Mouse (Mus musculus) CH12.LX (cell line): Measurements from ENCODE around the gene Ucp2. TPM values are rescaled to one million over a fixed set of nuclear protein-coding genes. Genes with fewer than 3 reads are reported as not detected.

Experiments
- DNase-seq: peaks from one replicate; pipeline ENCODE4 v3.0.0-alpha.2; 2013; ENCODE audit errors: extremely low read depth
- H3K27ac ChIP-seq: 2 replicates; pipeline ENCODE4 v1.5.1; 2012; ENCODE audit warnings: low read depth, mild to moderate bottlenecking, control low read depth, moderate library complexity; ENCODE audit not compliant: insufficient read depth
- H3K27me3 ChIP-seq: replicated peaks from 2 replicates; pipeline ENCODE3; 2012; ENCODE audit warnings: inconsistent platforms
- H3K36me3 ChIP-seq, 2 experiments: replicated peaks in 1 of 2; 2 replicates each; pipeline versions ENCODE3 to v1.6.1; 2012; ENCODE audit warnings: inconsistent platforms in 1 of 2, low read length in 1 of 2, mild to moderate bottlenecking in 1 of 2, mixed read lengths in 1 of 2, moderate library complexity in 1 of 2; ENCODE audit not compliant: control insufficient read depth in 1 of 2, insufficient read depth in 1 of 2
- H3K4me1 ChIP-seq, 2 experiments: 2 replicates each; pipeline ENCODE4 v1.6.1; 2012; ENCODE audit warnings: inconsistent platforms in 1 of 2, moderate library complexity in 1 of 2; ENCODE audit not compliant: insufficient read depth in 2 of 2, control insufficient read depth in 1 of 2
- H3K4me2 ChIP-seq: 2 replicates; pipeline ENCODE4 v1.6.1; 2012; ENCODE audit warnings: low read depth, mild to moderate bottlenecking, control low read depth; ENCODE audit not compliant: poor library complexity, insufficient read depth, severe bottlenecking
- H3K4me3 ChIP-seq, 3 experiments: fragments of 150-350 bp in 1 of 3; sonication (generic) in 1 of 3; replicated peaks in 1 of 3; 2 replicates each; pipeline versions ENCODE3 to v1.5.1; 2011 to 2012; ENCODE audit warnings: low read depth in 2 of 3, low read length in 2 of 3, mild to moderate bottlenecking in 2 of 3, moderate library complexity in 2 of 3, control low read depth in 1 of 3, improper control_type of control experiment in 1 of 3, inconsistent platforms in 1 of 3, mixed read lengths in 1 of 3; ENCODE audit not compliant: poor library complexity in 1 of 3
- H3K79me2 ChIP-seq: replicated peaks from 2 replicates; pipeline ENCODE4 v1.6.1; 2012; ENCODE audit warnings: mild to moderate bottlenecking, moderate library complexity; ENCODE audit not compliant: control insufficient read depth, poor library complexity, insufficient read depth, severe bottlenecking; ENCODE audit errors: extremely low read depth
- H3K9ac ChIP-seq: 2 replicates; pipeline ENCODE4 v1.6.1; 2012; ENCODE audit warnings: low read depth, mild to moderate bottlenecking, control low read depth, moderate library complexity; ENCODE audit not compliant: insufficient read depth
- H3K9me3 ChIP-seq: replicated peaks from 2 replicates; pipeline ENCODE3; 2012; ENCODE audit warnings: low read length, inconsistent platforms, mixed read lengths
- BHLHE40 ChIP-seq: IDR thresholded peaks from 2 replicates; pipeline ENCODE4 v1.6.1; 2011; ENCODE audit warnings: mild to moderate bottlenecking, low read depth, low read length, improper control_type of control experiment
- CHD1 ChIP-seq: IDR thresholded peaks from 2 replicates; pipeline ENCODE4 v1.6.1; 2012; ENCODE audit warnings: low read depth, low read length, improper control_type of control experiment, inconsistent platforms
- E2F4 ChIP-seq: IDR thresholded peaks from 2 replicates; pipeline ENCODE4 v1.6.1; 2011; ENCODE audit warnings: low read depth, low read length, improper control_type of control experiment; ENCODE audit not compliant: insufficient replicate concordance
- ELF1 ChIP-seq: IDR thresholded peaks from 2 replicates; pipeline ENCODE4 v1.6.1; 2014; ENCODE audit warnings: low read depth, mild to moderate bottlenecking, inconsistent platforms, low read length, improper control_type of control experiment
- EP300 ChIP-seq: IDR thresholded peaks from 2 replicates; pipeline ENCODE4 v1.6.1; 2011; ENCODE audit warnings: low read length, improper control_type of control experiment
- GABPA ChIP-seq: IDR thresholded peaks from 2 replicates; pipeline ENCODE4 v1.6.1; 2012; ENCODE audit warnings: low read depth, low read length, improper control_type of control experiment, inconsistent platforms; ENCODE audit not compliant: insufficient replicate concordance
- HCFC1 ChIP-seq: IDR thresholded peaks from 2 replicates; pipeline ENCODE4 v1.6.1; 2012; ENCODE audit warnings: low read depth, mild to moderate bottlenecking, inconsistent platforms, low read length, improper control_type of control experiment
- IRF4 ChIP-seq: IDR thresholded peaks from 2 replicates; pipeline ENCODE4 v1.6.1; 2014; ENCODE audit warnings: low read depth, mild to moderate bottlenecking, inconsistent platforms, low read length, improper control_type of control experiment
- JUN ChIP-seq: IDR thresholded peaks from 2 replicates; pipeline ENCODE4 v1.6.1; 2011; ENCODE audit warnings: low read depth, mild to moderate bottlenecking, low read length, improper control_type of control experiment, moderate library complexity; ENCODE audit not compliant: insufficient read depth
- KAT2A ChIP-seq: IDR thresholded peaks from 2 replicates; pipeline ENCODE4 v1.6.1; 2012; ENCODE audit warnings: low read length, improper control_type of control experiment, inconsistent platforms; ENCODE audit not compliant: insufficient replicate concordance
- MEF2A ChIP-seq: IDR thresholded peaks from 2 replicates; pipeline ENCODE4 v1.6.1; 2014; ENCODE audit warnings: low read depth, mild to moderate bottlenecking, inconsistent platforms, low read length, improper control_type of control experiment, borderline replicate concordance
- MYC ChIP-seq: IDR thresholded peaks from 2 replicates; pipeline ENCODE4 v1.6.1; 2011; ENCODE audit warnings: low read depth, mild to moderate bottlenecking, improper control_type of control experiment, low read length
- NRF1 ChIP-seq: IDR thresholded peaks from 2 replicates; pipeline ENCODE4 v1.6.1; 2014; ENCODE audit warnings: low read depth, mild to moderate bottlenecking, inconsistent platforms, low read length, improper control_type of control experiment, moderate library complexity
- RAD21 ChIP-seq: IDR thresholded peaks from 2 replicates; pipeline ENCODE4 v1.6.1; 2011; ENCODE audit warnings: low read depth, mild to moderate bottlenecking, low read length, improper control_type of control experiment, moderate library complexity
- TCF12 ChIP-seq: IDR thresholded peaks from 2 replicates; pipeline ENCODE4 v1.6.1; 2014; ENCODE audit warnings: low read depth, mild to moderate bottlenecking, inconsistent platforms, low read length, improper control_type of control experiment
- UBTF ChIP-seq: IDR thresholded peaks from 2 replicates; pipeline ENCODE4 v1.6.1; 2012; ENCODE audit warnings: low read depth, mild to moderate bottlenecking, inconsistent platforms, low read length, improper control_type of control experiment, moderate library complexity
- USF2 ChIP-seq: conservative IDR thresholded peaks from 2 replicates; pipeline ENCODE4 v1.6.1; 2011; ENCODE audit warnings: low read depth, low read length, improper control_type of control experiment
- ZC3H11A ChIP-seq: IDR thresholded peaks from 2 replicates; pipeline ENCODE4 v1.6.1; 2012; ENCODE audit warnings: low read depth, mild to moderate bottlenecking, inconsistent platforms, low read length, improper control_type of control experiment
- ZMIZ1 ChIP-seq: IDR thresholded peaks from 2 replicates; pipeline ENCODE4 v1.6.1; 2012; ENCODE audit warnings: low read depth, mild to moderate bottlenecking, inconsistent platforms, low read length, improper control_type of control experiment
- dilution Hi-C: fragments of 300-500 bp; cut with MboI; formaldehyde crosslinking; loops from 2 replicates; pipeline ENCODE4 v1.14.3; 2020; ENCODE audit warnings: low sequenced_read_pairs; ENCODE audit not compliant: extremely low pct_unique_long_range_greater_than_20kb, extremely low pct_ligation_motif_present
- in situ Hi-C: fragments of 300-500 bp; cut with MboI; formaldehyde crosslinking; loops from 3 replicates; pipeline ENCODE4 v1.14.3; 2019; ENCODE audit warnings: low sequenced_read_pairs, low pct_ligation_motif_present, low pct_unique_long_range_greater_than_20kb, mixed read lengths
- polyA plus RNA-seq: library from polyadenylated mRNA; unstranded; fragments of >175 nt; gene quantifications from 2 replicates; pipeline ENCODE4 v1.2.1, GENCODE M21; 2012; ENCODE audit warnings: low read depth; ENCODE audit not compliant: insufficient read length
- total RNA-seq, 2 experiments: library from RNA; depleted of rRNA; stranded (reverse); fragments of 300-350 nt in 1 of 2; fragments of >200 nt in 1 of 2; gene quantifications; 2 replicates each; pipeline ENCODE4 v1.2.3; 2012 to 2014

Gene Ucp2
- total and polyA plus RNA-seq, 3 experiments: 131 to 635 (median 131) TPM

GRCm38 (mm10) chr7:100533503-100533902 is 40.4 kb downstream of the Ucp2 start:
- H3K9me3 ChIP-seq: no peaks in the 10 kb centered on the region
- dilution Hi-C loops: no loop called here
- no peak for DNase-seq
- H3K27me3 ChIP-seq: no peaks in the 10 kb centered on the region
- peaks cover 0 to 12% of the 10 kb centered on the region in 2 experiments for H3K36me3 ChIP-seq
- H3K4me3 ChIP-seq: no peak overlapping the region
- TF ChIP-seq UBTF: no peak
- TF ChIP-seq ZC3H11A: no peak
- no peak for TF ChIP-seq CHD1
- no peak for TF ChIP-seq KAT2A
- no peak for TF ChIP-seq NRF1
- no peak for TF ChIP-seq USF2
- 0 out of 2 replicates have a peak, but pooled peaks cover 5% of the 10 kb centered on the region for H3K79me2 ChIP-seq
- H3K4me2 ChIP-seq: no peak overlapping the region
- no peak overlapping the region for H3K27ac ChIP-seq
- peaks cover 0 to 13% of the 10 kb centered on the region in 2 experiments; a peak in 2 of 4 replicates for H3K4me1 ChIP-seq
- no peak overlapping the region for H3K9ac ChIP-seq
- in situ Hi-C loops: no loop called here

DNA sequence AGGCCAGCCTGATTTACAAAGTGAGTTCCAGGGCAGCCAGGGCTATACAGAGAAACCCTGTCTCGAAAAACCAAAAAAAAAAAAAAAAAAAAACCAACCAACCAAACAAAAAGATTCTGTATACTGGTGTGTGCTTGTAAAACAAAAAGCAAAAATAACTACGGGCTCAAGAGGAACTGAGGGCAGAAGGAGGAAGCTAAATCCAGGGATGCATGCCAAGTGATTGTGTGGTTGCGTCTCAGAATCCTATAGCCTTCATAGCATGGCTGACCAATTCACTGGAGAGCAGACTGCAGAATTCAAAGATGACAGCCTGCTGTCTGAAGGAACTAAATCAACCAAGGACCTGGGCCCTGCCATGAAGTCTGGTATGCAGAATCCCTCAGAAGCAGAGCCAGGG is 41.1 kb downstream of the Ucp2 start:
- no peak overlapping the region for H3K9ac ChIP-seq
- TF ChIP-seq GABPA (no peak), MYC (no peak), EP300 (no peak), RAD21 (no peak), BHLHE40 (no peak), IRF4 (no peak), JUN (no peak), TCF12 (no peak), MEF2A (no peak), HCFC1 (no peak), ZMIZ1 (no peak), E2F4 (no peak), USF2 (no peak), NRF1 (no peak), ZC3H11A (no peak), ELF1 (no peak)
- H3K4me1 ChIP-seq: peaks cover 0 to 13% of the 10 kb centered on the region in 2 experiments; a peak in 2 of 4 replicates
- H3K4me3 ChIP-seq: no peak overlapping the region
- no peak overlapping the region for H3K27ac ChIP-seq
- H3K79me2 ChIP-seq: 0 out of 2 replicates have a peak, but pooled peaks cover 5% of the 10 kb centered on the region
- in situ Hi-C loops (no loop called here), dilution Hi-C loops (no loop called here)
- peaks cover 5 to 19% of the 10 kb centered on the region in 2 experiments for H3K36me3 ChIP-seq
- no peaks in the 10 kb centered on the region for H3K27me3 ChIP-seq
- H3K9me3 ChIP-seq: no peaks in the 10 kb centered on the region
- no peak for DNase-seq
- H3K4me2 ChIP-seq: no peak overlapping the region
